Mouse (Mus musculus): Measurements from ENCODE around the gene D630039A03Rik. TPM values are rescaled to one million over a fixed set of nuclear protein-coding genes. Genes with fewer than 3 reads are reported as not detected.

The D630039A03Rik gene
- not detected in 2 replicates for polyA plus RNA-seq (2015; fragmentation: Nextera tagmentation; extraction: Ambion mirVana)

GRCm38 (mm10) chr4:57916201-57916661 is at the start of gene D630039A03Rik:
D630039A03Rik (minus strand) TSS chr4:57916297.
- Histone ChIP-seq H3K4me2 (ENCODE audit: low read length) (no peak within 1 kb of the TSS), H3K4me1 (replicated peaks; ENCODE audit: control insufficient read depth, insufficient read depth, low read length) (peaks cover 2% of the 10 kb centered on the region; the same call in 1 of the 2 replicates), H3K9ac (replicated peaks; ENCODE audit: low read depth, low read length) (no peak within 1 kb of the TSS), H3K9me3 (ENCODE audit: control insufficient read depth, low read length) (peaks cover 3% of the 10 kb centered on the region; the same call in 1 of the 2 replicates), H3K27me3 (replicated peaks; ENCODE audit: control insufficient read depth, insufficient read depth, low read length) (no peaks in the 10 kb centered on the region), H3K4me3 (replicated peaks; ENCODE audit: low read length) (no peak within 1 kb of the TSS), H3K36me3 (ENCODE audit: control insufficient read depth, insufficient read depth) (no peaks in the 10 kb centered on the region), H3K27ac (ENCODE audit: low read length) (no peak within 1 kb of the TSS)
- 30% methylated on average over 9 of the region's 9 CpGs for WGBS
- no peak for ATAC-seq

GRCm38 (mm10) chr4:57965516-57965915 is 49.4 kb upstream of the D630039A03Rik start:
- ATAC-seq = no peak
- Histone ChIP-seq H3K4me2 (ENCODE audit: low read length) (no peak overlapping the region), H3K27me3 (replicated peaks; ENCODE audit: control insufficient read depth, insufficient read depth, low read length) (no peaks in the 10 kb centered on the region), H3K9ac (replicated peaks; ENCODE audit: low read depth, low read length) (no peak overlapping the region), H3K36me3 (ENCODE audit: control insufficient read depth, insufficient read depth) (no peaks in the 10 kb centered on the region), H3K4me1 (replicated peaks; ENCODE audit: control insufficient read depth, insufficient read depth, low read length) (no peaks in the 10 kb centered on the region), H3K4me3 (replicated peaks; ENCODE audit: low read length) (no peak overlapping the region), H3K9me3 (ENCODE audit: control insufficient read depth, low read length) (no peaks in the 10 kb centered on the region), H3K27ac (ENCODE audit: low read length) (no peak overlapping the region)
- 97% methylated on average over 4 of the region's 4 CpGs for WGBS

- no peak for ATAC-seq
- Histone ChIP-seq H3K36me3 (ENCODE audit: control insufficient read depth, insufficient read depth) (no peaks in the 10 kb centered on the region), H3K4me1 (replicated peaks; ENCODE audit: control insufficient read depth, insufficient read depth, low read length) (no peaks in the 10 kb centered on the region), H3K27me3 (replicated peaks; ENCODE audit: control insufficient read depth, insufficient read depth, low read length) (no peaks in the 10 kb centered on the region), H3K27ac (ENCODE audit: low read length) (no peak overlapping the region), H3K9me3 (ENCODE audit: control insufficient read depth, low read length) (no peaks in the 10 kb centered on the region), H3K9ac (replicated peaks; ENCODE audit: low read depth, low read length) (no peak overlapping the region), H3K4me3 (replicated peaks; ENCODE audit: low read length) (no peak overlapping the region), H3K4me2 (ENCODE audit: low read length) (no peak overlapping the region)
- WGBS = 34% methylated on average over 1 of the region's 1 CpGs
Observed at GRCm38 (mm10) chr4:57964143-57964542, 48.0 kb upstream of the D630039A03Rik start.

- H3K27ac ChIP-seq (ENCODE audit: low read length) = no peak overlapping the region
- ATAC-seq = no peak
- no peak overlapping the region for H3K4me2 ChIP-seq (ENCODE audit: low read length)
- H3K27me3 ChIP-seq (replicated peaks; ENCODE audit: control insufficient read depth, insufficient read depth, low read length) = no peaks in the 10 kb centered on the region
- no peaks in the 10 kb centered on the region for H3K9me3 ChIP-seq (ENCODE audit: control insufficient read depth, low read length)
- H3K9ac ChIP-seq (replicated peaks; ENCODE audit: low read depth, low read length) = no peak overlapping the region
- H3K36me3 ChIP-seq (ENCODE audit: control insufficient read depth, insufficient read depth) = no peaks in the 10 kb centered on the region
- no peak overlapping the region for H3K4me3 ChIP-seq (replicated peaks; ENCODE audit: low read length)
- WGBS = 89% methylated on average over 8 of the region's 8 CpGs
- H3K4me1 ChIP-seq (replicated peaks; ENCODE audit: control insufficient read depth, insufficient read depth, low read length) = peaks cover 20% of the 10 kb centered on the region
Observed at GRCm38 (mm10) chr4:57959056-57959455, 43.0 kb upstream of the D630039A03Rik start.

- Histone ChIP-seq H3K27ac (ENCODE audit: low read length) (no peak overlapping the region), H3K9me3 (ENCODE audit: control insufficient read depth, low read length) (no peaks in the 10 kb centered on the region), H3K4me3 (replicated peaks; ENCODE audit: low read length) (no peak overlapping the region), H3K36me3 (ENCODE audit: control insufficient read depth, insufficient read depth) (no peaks in the 10 kb centered on the region), H3K27me3 (replicated peaks; ENCODE audit: control insufficient read depth, insufficient read depth, low read length) (no peaks in the 10 kb centered on the region), H3K4me2 (ENCODE audit: low read length) (no peak overlapping the region), H3K4me1 (replicated peaks; ENCODE audit: control insufficient read depth, insufficient read depth, low read length) (peaks cover 25% of the 10 kb centered on the region), H3K9ac (replicated peaks; ENCODE audit: low read depth, low read length) (no peak overlapping the region)
- 59% methylated on average over 9 of the region's 9 CpGs for WGBS
- ATAC-seq = no peak
Observed at GRCm38 (mm10) chr4:57958098-57958497, 42.0 kb upstream of the D630039A03Rik start.

- Histone ChIP-seq H3K4me2 (ENCODE audit: low read length) (peak overlapping the region; percentile 85), H3K9ac (replicated peaks; ENCODE audit: low read depth, low read length) (no peak overlapping the region; the same call in 1 of the 2 replicates), H3K36me3 (ENCODE audit: control insufficient read depth, insufficient read depth) (no peaks in the 10 kb centered on the region), H3K4me3 (replicated peaks; ENCODE audit: low read length) (peak overlapping the region; percentile 55), H3K4me1 (replicated peaks; ENCODE audit: control insufficient read depth, insufficient read depth, low read length) (peaks cover 25% of the 10 kb centered on the region), H3K9me3 (ENCODE audit: control insufficient read depth, low read length) (no peaks in the 10 kb centered on the region), H3K27ac (ENCODE audit: low read length) (no peak overlapping the region; the same call in 1 of the 2 replicates), H3K27me3 (replicated peaks; ENCODE audit: control insufficient read depth, insufficient read depth, low read length) (no peaks in the 10 kb centered on the region)
- ATAC-seq = no peak
- WGBS = 46% methylated on average over 11 of the region's 11 CpGs
Observed at GRCm38 (mm10) chr4:57957200-57958085, 41.3 kb upstream of the D630039A03Rik start.

GRCm38 (mm10) chr4:57956029-57956960 is 40.2 kb upstream of the D630039A03Rik start, which contains the start of gene Txn1:
Txn1 (minus strand) TSS chr4:57956411.
- H3K36me3 ChIP-seq (ENCODE audit: control insufficient read depth, insufficient read depth) = peaks cover 5% of the 10 kb centered on the region
- peaks cover 25% of the 10 kb centered on the region for H3K4me1 ChIP-seq (replicated peaks; ENCODE audit: control insufficient read depth, insufficient read depth, low read length)
- under 1% methylated on average over 71 of the region's 71 CpGs for WGBS
- peak within 1 kb of the TSS; percentile 55 for H3K4me3 ChIP-seq (replicated peaks; ENCODE audit: low read length)
- H3K9ac ChIP-seq (replicated peaks; ENCODE audit: low read depth, low read length) = peak within 1 kb of the TSS; percentile 70
- peaks cover under 1% of the 10 kb centered on the region; the same call in 1 of the 2 replicates for H3K9me3 ChIP-seq (ENCODE audit: control insufficient read depth, low read length)
- no peaks in the 10 kb centered on the region for H3K27me3 ChIP-seq (replicated peaks; ENCODE audit: control insufficient read depth, insufficient read depth, low read length)
- peak within 1 kb of the TSS; percentile 59 for H3K27ac ChIP-seq (ENCODE audit: low read length)
- peak; percentile 95 for ATAC-seq
- peak within 1 kb of the TSS; percentile 85 for H3K4me2 ChIP-seq (ENCODE audit: low read length)

- ATAC-seq = peak; percentile 21; the same call in 1 of the 2 replicates
- Histone ChIP-seq H3K4me2 (ENCODE audit: low read length) (peak overlapping the region; percentile 85), H3K4me1 (replicated peaks; ENCODE audit: control insufficient read depth, insufficient read depth, low read length) (peaks cover 25% of the 10 kb centered on the region), H3K36me3 (ENCODE audit: control insufficient read depth, insufficient read depth) (peaks cover 12% of the 10 kb centered on the region), H3K4me3 (replicated peaks; ENCODE audit: low read length) (peak overlapping the region; percentile 55), H3K27ac (ENCODE audit: low read length) (peak overlapping the region; percentile 59), H3K27me3 (replicated peaks; ENCODE audit: control insufficient read depth, insufficient read depth, low read length) (no peaks in the 10 kb centered on the region), H3K9ac (replicated peaks; ENCODE audit: low read depth, low read length) (peak overlapping the region; percentile 70), H3K9me3 (ENCODE audit: control insufficient read depth, low read length) (peaks cover 2% of the 10 kb centered on the region; the same call in 1 of the 2 replicates)
- under 1% methylated on average over 25 of the region's 25 CpGs for WGBS
Observed at GRCm38 (mm10) chr4:57955544-57955958, 39.5 kb upstream of the D630039A03Rik start.

Measured in forebrain, embryonic 16.5 days (tissue).